Mouse (Mus musculus) forebrain, embryonic 12.5 days (tissue): ENCODE measurements around the gene Prap1. TPM values are rescaled to one million over a fixed set of nuclear protein-coding genes. Genes with fewer than 3 reads are reported as not detected.
A peak's percentile ranks its signal among the peaks of the same experiment; 100 is the strongest.

Experiments used
- ATAC-seq: fragments of 200-750 bp; cut with Nextera tagmentation; 2 replicates; pipeline ENCODE4 v1.8.0; 2017; ENCODE audit warnings: moderate TSS enrichment; ENCODE audit not compliant: low FRiP score
- H3K27ac ChIP-seq: fragments of 300-500 bp; sonication (generic); 2 replicates; pipeline ENCODE4 v1.5.1; 2016; ENCODE audit warnings: mild to moderate bottlenecking
- H3K27me3 ChIP-seq: fragments of 300-500 bp; sonication (generic); 2 replicates; pipeline ENCODE4 v1.6.1; 2016; ENCODE audit warnings: mild to moderate bottlenecking
- H3K36me3 ChIP-seq: fragments of 300-500 bp; sonication (generic); replicated peaks from 2 replicates; pipeline ENCODE4 v1.6.1; 2016; ENCODE audit warnings: mild to moderate bottlenecking
- H3K4me1 ChIP-seq: fragments of 300-500 bp; sonication (generic); 2 replicates; pipeline ENCODE4 v1.6.1; 2016
- H3K4me2 ChIP-seq: fragments of 300-500 bp; sonication (generic); 2 replicates; pipeline ENCODE4 v1.6.1; 2016; ENCODE audit warnings: mild to moderate bottlenecking, moderate library complexity
- H3K4me3 ChIP-seq: fragments of 300-500 bp; sonication (generic); replicated peaks from 2 replicates; pipeline ENCODE4 v1.5.1; 2016; ENCODE audit warnings: mild to moderate bottlenecking
- H3K9ac ChIP-seq: fragments of 300-500 bp; sonication (generic); 2 replicates; pipeline ENCODE4 v1.6.1; 2016; ENCODE audit warnings: mild to moderate bottlenecking
- H3K9me3 ChIP-seq: fragments of 300-500 bp; sonication (generic); 2 replicates; pipeline ENCODE4 v1.6.1; 2016
- WGBS: fragments of 180-500 bp; shearing (Covaris S2); methylation state at CpG from one replicate; pipeline ENCODE4 v1.1.7; 2016; 5-methylcytosine and 5-hydroxymethylcytosine counted together
- polyA plus RNA-seq: library from polyadenylated mRNA; unstranded; fragments of >200 nt; fragmentation: Nextera tagmentation; extraction: Ambion mirVana; gene quantifications from 2 replicates; pipeline ENCODE4 v1.2.1, GENCODE M21; 2016

Gene Prap1
- polyA plus RNA-seq, 1 experiment from 2014 or later: not detected

- Histone ChIP-seq H3K27me3 (no peaks in the 10 kb centered on the region), H3K9ac (no peak overlapping the region), H3K4me1 (no peaks in the 10 kb centered on the region), H3K36me3 (no peaks in the 10 kb centered on the region), H3K27ac (no peak overlapping the region), H3K4me2 (no peak overlapping the region), H3K4me3 (no peak overlapping the region), H3K9me3 (no peaks in the 10 kb centered on the region)
- WGBS: 34% methylated on average over 1 of the region's 1 CpGs
- no peak for ATAC-seq
Measured at GRCm38 (mm10) chr7:140095556-140095955, 2.4 kb downstream of the Prap1 start.

- Histone ChIP-seq H3K4me1 (no peaks in the 10 kb centered on the region), H3K36me3 (no peaks in the 10 kb centered on the region), H3K9ac (no peak overlapping the region), H3K27ac (no peak overlapping the region), H3K4me2 (no peak overlapping the region), H3K27me3 (no peaks in the 10 kb centered on the region), H3K4me3 (no peak overlapping the region), H3K9me3 (no peaks in the 10 kb centered on the region)
- no peak for ATAC-seq
Measured at GRCm38 (mm10) chr7:140096055-140096454, 2.9 kb downstream of the Prap1 start.

GRCm38 (mm10) chr7:140098466-140098865 is 5.3 kb downstream of the Prap1 start:
- 100% methylated on average over 1 of the region's 1 CpGs for WGBS
- H3K9ac ChIP-seq: no peak overlapping the region
- H3K27me3 ChIP-seq: no peaks in the 10 kb centered on the region
- no peaks in the 10 kb centered on the region for H3K9me3 ChIP-seq
- H3K4me1 ChIP-seq: peaks cover 13% of the 10 kb centered on the region
- no peaks in the 10 kb centered on the region for H3K36me3 ChIP-seq
- no peak overlapping the region for H3K4me2 ChIP-seq
- H3K27ac ChIP-seq: no peak overlapping the region
- no peak overlapping the region for H3K4me3 ChIP-seq
- no peak for ATAC-seq

- peak; percentile 34; the same call in 1 of the 2 replicates for ATAC-seq
Measured at GRCm38 (mm10) chr7:140101498-140101897, 8.3 kb downstream of the Prap1 start.

GRCm38 (mm10) chr7:140101993-140102860 is 9.0 kb downstream of the Prap1 start, which contains the start of gene Fuom:
Fuom (minus strand) TSS chr7:140102441.
- Histone ChIP-seq H3K9me3 (no peaks in the 10 kb centered on the region), H3K9ac (peak within 1 kb of the TSS; percentile 60), H3K27ac (no peak within 1 kb of the TSS), H3K36me3 (peaks cover 15% of the 10 kb centered on the region), H3K4me1 (peaks cover 13% of the 10 kb centered on the region), H3K4me2 (peak within 1 kb of the TSS; percentile 69), H3K27me3 (no peaks in the 10 kb centered on the region), H3K4me3 (peak within 1 kb of the TSS; percentile 41)
- WGBS: 1% methylated on average over 30 of the region's 30 CpGs
- peak; percentile 88 for ATAC-seq

More at GRCm38 (mm10) chr7:140101498-140101897, 8.3 kb downstream of the Prap1 start:
- no peaks in the 10 kb centered on the region for H3K9me3 ChIP-seq
- peak overlapping the region; percentile 69 for H3K4me2 ChIP-seq
- H3K4me1 ChIP-seq: peaks cover 13% of the 10 kb centered on the region
- peaks cover 12% of the 10 kb centered on the region for H3K36me3 ChIP-seq
- 76% methylated on average over 10 of the region's 10 CpGs for WGBS
- H3K27ac ChIP-seq: no peak overlapping the region
- H3K9ac ChIP-seq: peak overlapping the region; percentile 60; the same call in 1 of the 2 replicates
- no peaks in the 10 kb centered on the region for H3K27me3 ChIP-seq
- H3K4me3 ChIP-seq: peak overlapping the region; percentile 41

GRCm38 (mm10) chr7:140104009-140104408 is 10.8 kb downstream of the Prap1 start:
- Histone ChIP-seq H3K27ac (no peak overlapping the region), H3K9ac (no peak overlapping the region), H3K27me3 (no peaks in the 10 kb centered on the region), H3K4me1 (peaks cover 13% of the 10 kb centered on the region), H3K9me3 (no peaks in the 10 kb centered on the region), H3K4me2 (no peak overlapping the region), H3K36me3 (peaks cover 32% of the 10 kb centered on the region), H3K4me3 (no peak overlapping the region)
- WGBS: 79% methylated on average over 4 of the region's 4 CpGs
- no peak for ATAC-seq

GRCm38 (mm10) chr7:140111943-140112342 is 18.7 kb downstream of the Prap1 start:
- H3K4me1 ChIP-seq: peaks cover 4% of the 10 kb centered on the region; the same call in 1 of the 2 replicates
- H3K36me3 ChIP-seq: peaks cover 59% of the 10 kb centered on the region
- no peak overlapping the region for H3K27ac ChIP-seq
- no peaks in the 10 kb centered on the region for H3K27me3 ChIP-seq
- H3K4me2 ChIP-seq: no peak overlapping the region
- 62% methylated on average over 3 of the region's 3 CpGs for WGBS
- no peak overlapping the region for H3K9ac ChIP-seq
- H3K4me3 ChIP-seq: no peak overlapping the region
- ATAC-seq: no peak
- H3K9me3 ChIP-seq: no peaks in the 10 kb centered on the region

- H3K9ac ChIP-seq: peak within 1 kb of the TSS; percentile 84
Measured at GRCm38 (mm10) chr7:140115583-140116328, 22.6 kb downstream of the Prap1 start, which contains the start of gene Paox. Paox (plus strand) TSS chr7:140115799.

GRCm38 (mm10) chr7:140116329-140117054 is 23.3 kb downstream of the Prap1 start, which contains the start of gene Echs1:
Echs1 (minus strand) TSS chr7:140116476.
- WGBS: 5% methylated on average over 28 of the region's 28 CpGs
- Histone ChIP-seq H3K4me1 (peaks cover 4% of the 10 kb centered on the region; the same call in 1 of the 2 replicates), H3K9ac (peak within 1 kb of the TSS; percentile 84), H3K36me3 (peaks cover 15% of the 10 kb centered on the region), H3K9me3 (no peaks in the 10 kb centered on the region), H3K27me3 (no peaks in the 10 kb centered on the region), H3K27ac (peak within 1 kb of the TSS; percentile 65), H3K4me2 (peak within 1 kb of the TSS; percentile 85), H3K4me3 (peak within 1 kb of the TSS; percentile 78)
- peak; percentile 96 for ATAC-seq

More at GRCm38 (mm10) chr7:140115583-140116328, 22.6 kb downstream of the Prap1 start, which contains the start of gene Paox:
- peak; percentile 68 for ATAC-seq
- no peaks in the 10 kb centered on the region for H3K27me3 ChIP-seq
- peaks cover 22% of the 10 kb centered on the region for H3K36me3 ChIP-seq
- WGBS: 4% methylated on average over 23 of the region's 23 CpGs
- peak within 1 kb of the TSS; percentile 65 for H3K27ac ChIP-seq
- peak within 1 kb of the TSS; percentile 85 for H3K4me2 ChIP-seq
- peak within 1 kb of the TSS; percentile 78 for H3K4me3 ChIP-seq
- H3K9me3 ChIP-seq: no peaks in the 10 kb centered on the region
- peaks cover 4% of the 10 kb centered on the region; the same call in 1 of the 2 replicates for H3K4me1 ChIP-seq

- Histone ChIP-seq H3K4me1 (peaks cover 3% of the 10 kb centered on the region; the same call in 1 of the 2 replicates), H3K36me3 (no peaks in the 10 kb centered on the region), H3K9me3 (no peaks in the 10 kb centered on the region), H3K4me2 (no peak overlapping the region), H3K4me3 (no peak overlapping the region), H3K9ac (no peak overlapping the region), H3K27me3 (peaks cover 12% of the 10 kb centered on the region; the same call in 1 of the 2 replicates), H3K27ac (no peak overlapping the region)
- 86% methylated on average over 2 of the region's 2 CpGs for WGBS
- no peak for ATAC-seq
Measured at GRCm38 (mm10) chr7:140120484-140120883, 27.3 kb downstream of the Prap1 start.

- H3K36me3 ChIP-seq: no peaks in the 10 kb centered on the region
- H3K4me3 ChIP-seq: no peak overlapping the region
- H3K9me3 ChIP-seq: no peaks in the 10 kb centered on the region
- no peak overlapping the region for H3K4me2 ChIP-seq
- H3K9ac ChIP-seq: no peak overlapping the region
- peaks cover 4% of the 10 kb centered on the region; the same call in 1 of the 2 replicates for H3K4me1 ChIP-seq
- no peak overlapping the region for H3K27ac ChIP-seq
- 74% methylated on average over 13 of the region's 13 CpGs for WGBS
- ATAC-seq: no peak
- peaks cover 12% of the 10 kb centered on the region; the same call in 1 of the 2 replicates for H3K27me3 ChIP-seq
Measured at GRCm38 (mm10) chr7:140121338-140121910, 28.2 kb downstream of the Prap1 start.
